Mouse (Mus musculus) gonadal fat pad, adult 2 months (tissue): Measurements from ENCODE around the gene Selplg. TPM values are rescaled to one million over a fixed set of nuclear protein-coding genes. Genes with fewer than 3 reads are reported as not detected.
A peak's percentile ranks its signal among the peaks of the same experiment; 100 is the strongest.

Experiments
- DNase-seq: peaks from one replicate; pipeline ENCODE4 v3.0.0-alpha.2; 2012; ENCODE audit warnings: low read depth
- polyA plus RNA-seq: library from polyadenylated mRNA; depleted of rRNA; stranded (reverse); fragments of >200 nt; gene quantifications from 2 replicates; pipeline ENCODE4 v1.2.3, GENCODE M21; 2012; rRNA removed

Gene Selplg
- polyA plus RNA-seq: 20.9 and 22.3 TPM in 2 replicates

GRCm38 (mm10) chr5:113832490-113832901 is at the start of gene Selplg:
Gene Selplg, minus strand, starts transcription at chr5:113832644.
- no peak for DNase-seq

- no peak for DNase-seq
Observed at GRCm38 (mm10) chr5:113881136-113881535, 48.7 kb upstream of the Selplg start.

GRCm38 (mm10) chr5:113878943-113879617 is 46.6 kb upstream of the Selplg start:
- DNase-seq: peak; percentile 30

- DNase-seq: no peak
Observed at GRCm38 (mm10) chr5:113877565-113877964, 45.1 kb upstream of the Selplg start.

- no peak for DNase-seq
Observed at GRCm38 (mm10) chr5:113876176-113876575, 43.7 kb upstream of the Selplg start.

GRCm38 (mm10) chr5:113875625-113876024 is 43.2 kb upstream of the Selplg start:
- DNase-seq: no peak

- DNase-seq: no peak
Observed at GRCm38 (mm10) chr5:113874063-113875024, 41.9 kb upstream of the Selplg start.

GRCm38 (mm10) chr5:113872936-113873912 is 40.8 kb upstream of the Selplg start:
- no peak for DNase-seq

GRCm38 (mm10) chr5:113871903-113872548 is 39.6 kb upstream of the Selplg start:
- no peak for DNase-seq

- no peak for DNase-seq
Observed at GRCm38 (mm10) chr5:113870393-113871040, 38.1 kb upstream of the Selplg start.

GRCm38 (mm10) chr5:113869132-113869531 is 36.7 kb upstream of the Selplg start:
- no peak for DNase-seq

- DNase-seq: no peak
Observed at GRCm38 (mm10) chr5:113864992-113865391, 32.5 kb upstream of the Selplg start.

- DNase-seq: no peak
Observed at GRCm38 (mm10) chr5:113863994-113864393, 31.6 kb upstream of the Selplg start.

GRCm38 (mm10) chr5:113862418-113862817 is 30.0 kb upstream of the Selplg start:
- no peak for DNase-seq

- DNase-seq: no peak
Observed at GRCm38 (mm10) chr5:113861294-113861693, 28.9 kb upstream of the Selplg start.

- no peak for DNase-seq
Observed at GRCm38 (mm10) chr5:113858971-113859370, 26.5 kb upstream of the Selplg start.

GRCm38 (mm10) chr5:113858550-113858949 is 26.1 kb upstream of the Selplg start:
- DNase-seq: no peak

- DNase-seq: no peak
Observed at GRCm38 (mm10) chr5:113857631-113858030, 25.2 kb upstream of the Selplg start.

- DNase-seq: no peak
Observed at GRCm38 (mm10) chr5:113856631-113857030, 24.2 kb upstream of the Selplg start.

GRCm38 (mm10) chr5:113855696-113856095 is 23.3 kb upstream of the Selplg start:
- DNase-seq: no peak
